Mouse (Mus musculus): Measurements from ENCODE around the gene Osbpl10.

Gene Osbpl10

GRCm38 (mm10) chr9:115075191-115075590 lies 96.8 kb downstream of the Osbpl10 start:
- no peak for DNase-seq (ENCODE audit: low spot score in 2 of 2)

GRCm38 (mm10) chr9:115088295-115088993 lies 110.1 kb downstream of the Osbpl10 start:
- DNase-seq (ENCODE audit: low spot score in 2 of 2) = peak in 1 of 2 experiments; percentile 55

GRCm38 (mm10) chr9:115089644-115090043 lies 111.3 kb downstream of the Osbpl10 start:
- no peak for DNase-seq (ENCODE audit: low spot score in 2 of 2)

GRCm38 (mm10) chr9:115096481-115096880 lies 118.1 kb downstream of the Osbpl10 start:
- DNase-seq (ENCODE audit: low spot score in 2 of 2) = no peak

GRCm38 (mm10) chr9:115097340-115097739 lies 119.0 kb downstream of the Osbpl10 start:
- no peak for DNase-seq (ENCODE audit: low spot score in 2 of 2)

GRCm38 (mm10) chr9:115100181-115100915 lies 122.0 kb downstream of the Osbpl10 start:
- DNase-seq (ENCODE audit: low spot score in 2 of 2) = no peak

- DNase-seq (ENCODE audit: low spot score in 2 of 2) = no peak
Measured at GRCm38 (mm10) chr9:115107430-115107829, 129.1 kb downstream of the Osbpl10 start.

GRCm38 (mm10) chr9:115110655-115111054 lies 132.3 kb downstream of the Osbpl10 start:
- DNase-seq (ENCODE audit: low spot score in 2 of 2) = no peak

- DNase-seq (ENCODE audit: low spot score in 2 of 2) = no peak
Measured at GRCm38 (mm10) chr9:115117314-115117713, 138.9 kb downstream of the Osbpl10 start.

- peak in 1 of 2 experiments; percentile 15 for DNase-seq (ENCODE audit: low spot score in 2 of 2)
Measured at GRCm38 (mm10) chr9:115120276-115120675, 141.9 kb downstream of the Osbpl10 start.

- DNase-seq (ENCODE audit: low spot score in 2 of 2) = peak in 1 of 2 experiments; percentile 72
Measured at GRCm38 (mm10) chr9:115120678-115121224, 142.4 kb downstream of the Osbpl10 start.

- no peak for DNase-seq (ENCODE audit: low spot score in 2 of 2)
Measured at GRCm38 (mm10) chr9:115127342-115127741, 149.0 kb downstream of the Osbpl10 start.

- DNase-seq (ENCODE audit: low spot score in 2 of 2) = no peak
Measured at GRCm38 (mm10) chr9:115133926-115134325, 155.6 kb downstream of the Osbpl10 start.

GRCm38 (mm10) chr9:115134736-115135135 lies 156.4 kb downstream of the Osbpl10 start:
- DNase-seq (ENCODE audit: low spot score in 2 of 2) = no peak

GRCm38 (mm10) chr9:115135352-115135751 lies 157.0 kb downstream of the Osbpl10 start:
- DNase-seq (ENCODE audit: low spot score in 2 of 2) = no peak

GRCm38 (mm10) chr9:115137858-115138257 lies 159.5 kb downstream of the Osbpl10 start:
- DNase-seq (ENCODE audit: low spot score in 2 of 2) = no peak

- no peak for DNase-seq (ENCODE audit: low spot score in 2 of 2)
Measured at GRCm38 (mm10) chr9:115139597-115140332, 161.4 kb downstream of the Osbpl10 start.

GRCm38 (mm10) chr9:115147141-115147540 lies 168.8 kb downstream of the Osbpl10 start:
- DNase-seq (ENCODE audit: low spot score in 2 of 2) = no peak

GRCm38 (mm10) chr9:115147586-115148355 lies 169.4 kb downstream of the Osbpl10 start:
- DNase-seq (ENCODE audit: low spot score in 2 of 2) = no peak

GRCm38 (mm10) chr9:115149011-115149756 lies 170.8 kb downstream of the Osbpl10 start:
- no peak for DNase-seq (ENCODE audit: low spot score in 2 of 2)

GRCm38 (mm10) chr9:115161591-115161990 lies 183.2 kb downstream of the Osbpl10 start:
- no peak for DNase-seq (ENCODE audit: low spot score in 2 of 2)

Data from cerebellum, postnatal 4 days (tissue).